Mouse (Mus musculus): ENCODE data around the gene Lsm14b. TPM values are rescaled to one million over a fixed set of nuclear protein-coding genes. Genes with fewer than 3 reads are reported as not detected.

Lsm14b gene
- total RNA-seq (2012; rRNA removed): 44.4 and 46.0 TPM in 2 replicates

DNA sequence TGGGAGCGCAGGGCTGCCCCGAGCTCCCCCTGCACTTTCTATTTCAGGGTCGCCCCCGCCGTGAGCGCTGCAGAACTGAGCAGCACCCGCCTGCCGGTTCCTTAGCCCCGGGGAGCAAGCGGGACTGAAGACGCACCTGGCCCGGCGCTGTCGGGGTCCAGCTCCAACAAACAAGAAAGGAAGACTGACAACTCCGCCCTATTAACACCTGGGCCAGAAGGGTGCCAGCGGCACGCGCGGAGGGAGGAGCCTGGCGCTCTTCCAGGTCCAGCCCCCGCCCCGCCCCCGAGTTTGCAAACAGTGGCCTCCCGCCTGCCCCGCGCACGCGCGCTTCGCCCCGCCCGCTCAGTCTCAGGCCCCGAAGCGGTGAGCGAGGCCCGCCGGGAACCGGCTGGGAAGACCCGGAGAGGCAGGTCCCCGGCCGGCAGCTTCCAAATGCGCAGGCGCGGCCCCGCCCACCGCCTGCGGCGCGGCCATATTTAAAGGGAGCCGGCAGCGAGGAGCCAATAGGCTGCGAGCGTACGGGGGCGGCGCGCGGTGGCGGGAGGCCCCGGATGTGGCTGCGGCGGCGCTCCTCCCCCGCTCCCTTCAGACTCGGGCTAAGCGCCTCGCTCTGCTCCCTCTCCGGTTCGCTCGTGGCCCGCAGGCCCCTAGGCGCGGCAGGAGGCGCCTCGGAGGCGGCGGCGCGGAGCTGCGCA is at the start of gene Lsm14b:
TSS of gene Lsm14b (plus strand) at position 587 of the 698 bp plus-strand sequence.
- Histone ChIP-seq H3K4me3 (ENCODE audit: insufficient read depth in 1 of 2, low read depth in 1 of 2, low read length in 2 of 2, poor library complexity in 1 of 2, severe bottlenecking in 1 of 2) (peak within 1 kb of the TSS; percentile 76 to 97), H3K36me3 (ENCODE audit: control insufficient read depth, insufficient read depth, low read length, poor library complexity, severe bottlenecking) (peaks cover 22% of the 10 kb centered on the region), H3K4me1 (ENCODE audit: control insufficient read depth in 2 of 2, insufficient read depth in 2 of 2, low read length in 2 of 2, poor library complexity in 1 of 2) (peaks cover 0 to 6% of the 10 kb centered on the region in 2 experiments; a peak in 1 of 4 replicates), H3K27ac (ENCODE audit: insufficient read depth, low read depth, low read length, poor library complexity, severe bottlenecking) (peak within 1 kb of the TSS; percentile 41), H3K9me3 (ENCODE audit: control insufficient read depth, insufficient read depth, low read depth, low read length) (no peaks in the 10 kb centered on the region), H3K9ac (ENCODE audit: insufficient read depth, low read depth, low read length, poor library complexity, severe bottlenecking) (peak within 1 kb of the TSS; percentile 96)
- TF ChIP-seq HCFC1 (IDR thresholded peaks at IDR 0.05; ENCODE audit: borderline replicate concordance, insufficient read depth, low read length) (peak; percentile 48; the same call in 1 of the 2 replicates), ZC3H11A (IDR thresholded peaks at IDR 0.05; ENCODE audit: borderline replicate concordance, low read depth, low read length) (no peak), ZNF384 (IDR thresholded peaks at IDR 0.05; ENCODE audit: low read depth, low read length) (no peak), MAFK (IDR thresholded peaks at IDR 0.05; ENCODE audit: insufficient read depth, low read depth, low read length) (no peak), CHD2 (IDR thresholded peaks at IDR 0.05; ENCODE audit: low read depth, low read length) (no peak)
- DNase-seq (ENCODE audit: low read depth, low spot score): peak; percentile 95
- in situ Hi-C loops (cut with MboI; ENCODE audit: low sequenced_read_pairs in 2 of 2, unreplicated experiment in 2 of 2): no loop called here

DNA sequence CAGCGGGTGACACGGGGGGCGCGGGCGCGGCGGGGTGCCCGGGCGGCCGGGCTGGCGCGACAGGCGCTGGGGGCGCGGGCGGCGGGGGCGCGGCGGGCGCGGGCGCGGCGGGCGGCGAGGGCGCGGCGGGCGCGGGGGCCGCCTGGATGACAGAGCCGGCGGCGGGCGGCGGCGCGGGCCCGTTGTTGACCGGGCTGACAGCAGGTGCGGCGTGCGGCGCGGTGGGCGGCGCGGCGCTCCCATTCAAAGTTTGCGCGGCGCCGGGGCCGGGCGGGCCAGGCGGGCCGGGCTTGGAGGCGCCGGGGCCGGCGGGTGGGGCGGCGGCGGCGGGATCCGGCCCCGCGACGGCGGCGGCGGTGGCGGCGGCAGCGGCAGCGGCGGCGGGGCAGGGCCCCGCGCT is 48.9 kb upstream of the Lsm14b start:
- TF ChIP-seq HCFC1 (IDR thresholded peaks at IDR 0.05; ENCODE audit: borderline replicate concordance, insufficient read depth, low read length) (no peak), CHD2 (IDR thresholded peaks at IDR 0.05; ENCODE audit: low read depth, low read length) (no peak), MAFK (IDR thresholded peaks at IDR 0.05; ENCODE audit: insufficient read depth, low read depth, low read length) (no peak), ZNF384 (IDR thresholded peaks at IDR 0.05; ENCODE audit: low read depth, low read length) (no peak), ZC3H11A (IDR thresholded peaks at IDR 0.05; ENCODE audit: borderline replicate concordance, low read depth, low read length) (no peak)
- H3K27ac ChIP-seq (ENCODE audit: insufficient read depth, low read depth, low read length, poor library complexity, severe bottlenecking): no peak overlapping the region
- H3K4me1 ChIP-seq (ENCODE audit: control insufficient read depth in 2 of 2, insufficient read depth in 2 of 2, low read length in 2 of 2, poor library complexity in 1 of 2): peaks cover 1 to 12% of the 10 kb centered on the region in 2 experiments; a peak in 3 of 4 replicates
- peak overlapping the region in 1 of 2 experiments; percentile 100; a peak in 3 of 4 replicates for H3K4me3 ChIP-seq (ENCODE audit: insufficient read depth in 1 of 2, low read depth in 1 of 2, low read length in 2 of 2, poor library complexity in 1 of 2, severe bottlenecking in 1 of 2)
- DNase-seq (ENCODE audit: low read depth, low spot score): no peak
- H3K9ac ChIP-seq (ENCODE audit: insufficient read depth, low read depth, low read length, poor library complexity, severe bottlenecking): peak overlapping the region; percentile 97
- in situ Hi-C loops (cut with MboI; ENCODE audit: low sequenced_read_pairs in 2 of 2, unreplicated experiment in 2 of 2): no loop called here
- H3K9me3 ChIP-seq (ENCODE audit: control insufficient read depth, insufficient read depth, low read depth, low read length): no peaks in the 10 kb centered on the region
- H3K36me3 ChIP-seq (ENCODE audit: control insufficient read depth, insufficient read depth, low read length, poor library complexity, severe bottlenecking): no peaks in the 10 kb centered on the region

DNA sequence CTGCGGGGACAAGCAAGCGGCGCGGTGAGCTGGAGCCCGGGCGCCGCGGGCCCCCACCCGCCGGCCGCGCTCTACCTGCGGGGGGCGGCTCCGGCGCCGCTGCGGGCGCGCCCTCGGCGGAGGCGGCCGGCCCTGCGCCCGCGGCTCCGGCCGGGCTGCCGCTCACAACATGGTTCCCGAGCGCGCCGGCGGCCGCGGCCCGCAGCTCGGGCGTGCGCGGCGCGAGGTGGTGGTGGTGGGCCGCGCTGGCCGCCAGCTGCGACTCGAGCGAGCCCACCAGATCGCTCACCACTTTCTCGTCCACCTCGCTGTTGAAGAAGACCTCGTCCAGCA is 48.5 kb upstream of the Lsm14b start:
- in situ Hi-C loops (cut with MboI; ENCODE audit: low sequenced_read_pairs in 2 of 2, unreplicated experiment in 2 of 2): no loop called here
- Histone ChIP-seq H3K9me3 (ENCODE audit: control insufficient read depth, insufficient read depth, low read depth, low read length) (no peaks in the 10 kb centered on the region), H3K4me1 (ENCODE audit: control insufficient read depth in 2 of 2, insufficient read depth in 2 of 2, low read length in 2 of 2, poor library complexity in 1 of 2) (peaks cover 1 to 12% of the 10 kb centered on the region in 2 experiments; a peak in 3 of 4 replicates), H3K27ac (ENCODE audit: insufficient read depth, low read depth, low read length, poor library complexity, severe bottlenecking) (peak overlapping the region; percentile 76), H3K9ac (ENCODE audit: insufficient read depth, low read depth, low read length, poor library complexity, severe bottlenecking) (peak overlapping the region; percentile 97), H3K36me3 (ENCODE audit: control insufficient read depth, insufficient read depth, low read length, poor library complexity, severe bottlenecking) (no peaks in the 10 kb centered on the region), H3K4me3 (ENCODE audit: insufficient read depth in 1 of 2, low read depth in 1 of 2, low read length in 2 of 2, poor library complexity in 1 of 2, severe bottlenecking in 1 of 2) (peak overlapping the region; percentile 76 to 100; a peak in 3 of 4 replicates)
- TF ChIP-seq CHD2 (IDR thresholded peaks at IDR 0.05; ENCODE audit: low read depth, low read length) (no peak), ZNF384 (IDR thresholded peaks at IDR 0.05; ENCODE audit: low read depth, low read length) (no peak), ZC3H11A (IDR thresholded peaks at IDR 0.05; ENCODE audit: borderline replicate concordance, low read depth, low read length) (no peak), HCFC1 (IDR thresholded peaks at IDR 0.05; ENCODE audit: borderline replicate concordance, insufficient read depth, low read length) (no peak), MAFK (IDR thresholded peaks at IDR 0.05; ENCODE audit: insufficient read depth, low read depth, low read length) (no peak)
- DNase-seq (ENCODE audit: low read depth, low spot score): no peak

DNA sequence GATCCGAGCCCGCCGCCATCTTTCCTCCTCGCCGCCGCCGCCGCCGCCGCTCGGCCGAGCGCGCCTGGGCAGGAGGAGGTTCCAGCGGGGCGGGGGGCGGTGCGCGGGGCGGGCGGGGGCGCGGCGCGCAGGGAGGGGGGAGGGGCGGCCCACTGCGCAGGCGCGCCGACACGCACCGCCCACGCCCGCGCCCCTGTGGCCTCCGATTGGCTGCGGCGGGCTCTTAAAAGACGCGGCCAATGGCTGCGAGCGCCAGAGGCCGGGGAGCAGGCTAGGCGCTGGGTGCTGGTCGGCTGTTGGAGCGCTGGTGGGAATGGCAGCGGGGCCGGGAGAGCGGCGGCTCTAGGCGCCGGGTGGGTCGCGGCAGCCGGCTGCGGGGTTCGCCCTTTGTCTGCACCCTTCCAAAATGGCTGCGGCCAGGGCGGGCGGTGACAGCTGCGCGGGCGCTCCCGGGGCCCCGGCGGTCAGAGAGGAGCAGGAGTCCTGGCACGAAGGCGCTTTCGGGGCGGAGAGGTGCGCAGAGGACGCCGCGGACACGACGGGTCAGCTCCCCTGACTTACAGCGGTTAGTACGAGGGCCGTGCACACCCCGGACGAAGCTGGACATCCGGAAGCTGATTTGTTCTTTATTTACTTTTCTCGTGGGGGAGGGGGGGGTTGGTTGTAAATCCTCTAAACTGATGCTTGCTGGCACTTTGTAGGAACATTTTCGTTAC is 48.0 kb upstream of the Lsm14b start, which contains the start of gene Taf4:
TSS of gene Taf4 (minus strand) at position 19 of the 716 bp plus-strand sequence.
- H3K4me1 ChIP-seq (ENCODE audit: control insufficient read depth in 2 of 2, insufficient read depth in 2 of 2, low read length in 2 of 2, poor library complexity in 1 of 2): peaks cover 1 to 12% of the 10 kb centered on the region in 2 experiments; a peak in 3 of 4 replicates
- no peaks in the 10 kb centered on the region for H3K36me3 ChIP-seq (ENCODE audit: control insufficient read depth, insufficient read depth, low read length, poor library complexity, severe bottlenecking)
- no peaks in the 10 kb centered on the region for H3K9me3 ChIP-seq (ENCODE audit: control insufficient read depth, insufficient read depth, low read depth, low read length)
- peak within 1 kb of the TSS; percentile 76 to 100 for H3K4me3 ChIP-seq (ENCODE audit: insufficient read depth in 1 of 2, low read depth in 1 of 2, low read length in 2 of 2, poor library complexity in 1 of 2, severe bottlenecking in 1 of 2)
- H3K9ac ChIP-seq (ENCODE audit: insufficient read depth, low read depth, low read length, poor library complexity, severe bottlenecking): peak within 1 kb of the TSS; percentile 97
- DNase-seq (ENCODE audit: low read depth, low spot score): peak; percentile 56
- TF ChIP-seq HCFC1 (IDR thresholded peaks at IDR 0.05; ENCODE audit: borderline replicate concordance, insufficient read depth, low read length) (peak; percentile 67), ZNF384 (IDR thresholded peaks at IDR 0.05; ENCODE audit: low read depth, low read length) (no peak), ZC3H11A (IDR thresholded peaks at IDR 0.05; ENCODE audit: borderline replicate concordance, low read depth, low read length) (no peak)
- H3K27ac ChIP-seq (ENCODE audit: insufficient read depth, low read depth, low read length, poor library complexity, severe bottlenecking): peak within 1 kb of the TSS; percentile 76
- in situ Hi-C loops (cut with MboI; ENCODE audit: low sequenced_read_pairs in 2 of 2, unreplicated experiment in 2 of 2): no loop called here

Data from ES-E14 (cell line).